Mouse (Mus musculus) left cerebral cortex, postnatal 4 days (tissue): ENCODE measurements around the gene Sept12. TPM values are rescaled to one million over a fixed set of nuclear protein-coding genes. Genes with fewer than 3 reads are reported as not detected.

Experiments used
- DNase-seq: peaks from one replicate; pipeline ENCODE4 v3.0.0-alpha.2; 2022
- intact Hi-C: fragments of 180-260 bp; cut with DNase I; formaldehyde crosslinking; loops from one replicate; pipeline ENCODE4 v1.15.1; 2025
- total RNA-seq, 2 experiments: library from RNA; stranded (reverse); gene quantifications; 2 replicates each; pipeline ENCODE4 v1.2.3; 2021

Gene Sept12
- total RNA-seq, 2 experiments from 2014 or later, result not detected

DNA sequence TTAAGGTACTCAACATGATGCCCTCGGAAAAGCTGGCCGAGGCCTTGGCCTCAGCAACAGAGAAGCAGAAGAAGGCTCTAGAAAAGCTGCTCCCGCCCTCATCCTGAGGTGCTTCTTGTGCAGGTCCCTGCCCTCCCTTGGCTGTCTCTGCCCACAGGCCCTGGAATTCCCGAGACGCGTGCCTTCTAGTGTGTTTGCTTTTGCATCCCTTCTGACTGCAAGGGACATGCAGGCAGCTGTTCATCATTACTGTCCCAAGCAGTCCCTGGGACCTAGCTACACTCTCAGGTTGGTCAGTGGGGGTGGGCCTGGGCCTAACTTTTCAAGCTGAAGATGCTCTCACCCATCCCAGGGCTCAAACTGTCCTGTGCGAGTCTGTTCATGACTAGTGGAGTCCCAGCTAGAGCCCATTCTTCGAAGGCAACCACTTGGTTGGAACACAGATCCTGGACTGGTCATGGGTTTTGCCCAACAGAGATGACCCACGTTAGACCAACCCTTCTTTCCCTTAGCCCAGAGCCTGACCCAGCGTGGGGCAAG lies 57.3 kb downstream of the Sept12 start:
- intact Hi-C loops, result no loop called here
- no peak for DNase-seq

DNA sequence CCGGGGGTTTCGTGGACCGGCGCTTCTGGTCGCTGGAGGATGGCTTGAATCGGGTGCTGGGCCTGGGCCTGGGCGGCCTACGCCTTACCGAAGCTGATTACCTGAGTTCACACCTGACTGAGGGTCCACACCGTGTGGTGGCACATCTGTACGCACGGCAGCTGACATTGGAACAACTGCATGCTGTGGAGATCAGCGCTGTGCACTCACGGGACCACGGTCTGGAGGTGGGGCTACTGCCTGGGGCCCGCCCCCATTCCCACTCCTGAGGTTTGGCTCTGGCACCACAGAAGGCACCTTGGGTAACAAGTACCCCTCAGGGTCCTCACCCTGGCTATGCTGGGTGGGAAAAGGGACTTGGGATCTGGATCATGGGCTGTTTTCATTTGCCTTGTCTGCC lies 58.2 kb downstream of the Sept12 start:
- intact Hi-C loops, result no loop called here
- peak; percentile 36 for DNase-seq

DNA sequence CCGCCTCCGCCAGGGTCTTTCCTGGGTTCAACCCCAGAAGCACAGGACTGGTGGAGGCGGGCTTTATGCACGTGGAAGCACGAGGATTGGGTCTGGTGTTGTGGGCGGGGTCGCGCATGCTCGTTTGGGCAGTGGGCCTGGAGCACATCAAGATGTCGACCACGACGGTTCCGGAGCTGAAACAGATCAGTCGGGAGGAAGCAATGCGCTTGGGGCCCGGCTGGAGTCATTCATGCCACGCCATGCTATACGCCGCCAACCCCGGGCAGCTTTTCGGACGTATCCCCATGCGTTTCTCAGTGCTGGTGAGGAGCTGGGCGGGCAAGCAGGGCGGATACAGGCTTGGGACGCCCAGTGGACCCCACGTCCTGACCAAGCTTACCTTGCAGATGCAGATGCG lies 58.7 kb downstream of the Sept12 start:
- DNase-seq, result peak; percentile 97
- intact Hi-C loops, result no loop called here

DNA sequence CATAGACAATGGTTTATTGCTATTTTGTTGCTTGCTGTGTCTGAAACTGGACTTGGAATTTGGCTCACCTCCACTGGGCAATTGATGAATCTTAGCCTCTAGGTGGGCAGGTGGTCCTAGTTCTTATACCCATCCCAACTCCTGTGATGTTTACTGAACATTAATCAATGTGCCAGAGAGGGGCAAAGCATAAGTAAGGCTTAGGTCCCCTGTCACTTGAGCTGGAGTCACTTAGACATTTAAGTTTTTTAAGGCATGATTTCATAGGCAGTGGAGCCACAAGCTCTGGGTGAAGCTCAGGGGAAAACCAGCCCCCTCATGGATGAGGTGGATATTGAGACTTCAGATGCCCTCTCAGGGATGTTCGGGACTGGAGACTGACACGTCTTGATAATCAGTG lies 59.2 kb downstream of the Sept12 start, which contains the start of gene Nudt16l1:
TSS of gene Nudt16l1 (plus strand) at position 301 of the 400 bp plus-strand sequence.
- intact Hi-C loops, result no loop called here
- DNase-seq, result no peak

DNA sequence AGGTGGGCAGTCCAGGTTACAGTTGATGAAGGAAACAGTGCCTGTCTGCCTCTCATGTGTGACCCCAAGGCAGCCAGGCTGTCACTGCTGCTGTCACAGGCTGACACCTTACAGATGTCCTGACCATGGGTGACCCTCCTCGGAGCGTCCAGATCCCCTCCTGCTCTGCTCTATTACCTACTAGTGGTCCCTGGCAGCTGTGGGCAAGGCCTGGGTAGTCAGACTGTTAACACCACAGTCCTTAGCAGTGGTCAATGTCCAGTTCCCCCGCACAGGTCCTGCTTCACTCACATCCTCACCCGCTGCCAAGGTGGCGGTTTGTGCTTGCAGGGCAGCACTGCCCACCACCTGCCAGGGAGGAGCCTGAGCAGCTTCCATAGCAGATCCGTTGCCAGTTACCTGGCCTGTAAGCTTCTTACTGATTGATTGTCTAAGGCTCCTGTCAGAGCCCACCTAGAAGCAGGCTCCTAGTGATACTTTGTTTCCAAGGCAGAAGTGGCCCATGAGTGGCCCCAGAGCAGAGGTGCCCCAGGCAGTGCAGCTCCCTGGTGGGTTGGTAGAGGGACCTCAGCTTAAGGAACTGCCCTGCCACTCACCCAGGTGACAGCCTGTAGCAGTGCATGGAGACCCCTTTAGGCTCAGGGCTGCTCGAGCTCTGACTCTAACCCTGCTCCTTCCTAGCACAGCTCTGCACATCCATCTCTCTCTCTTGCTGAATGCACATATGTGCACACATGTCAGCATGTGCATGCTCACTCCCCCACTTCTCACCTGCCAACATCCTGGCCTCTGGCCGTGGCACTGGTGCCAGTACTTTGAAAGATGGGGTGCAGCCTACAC lies 60.1 kb downstream of the Sept12 start:
- intact Hi-C loops, result no loop called here
- no peak for DNase-seq

Other genes with a start within 250 kb of the Sept12 start
- 10 to 100 TPM; 89.0 to 93.5 TPM for gene Cdip1, start 207.6 kb downstream of the Sept12 start, total RNA-seq
- not detected for gene 4930562C15Rik, start 162.4 kb downstream of the Sept12 start, total RNA-seq
- 10 to 100 TPM; 58.5 to 59.1 TPM for gene Ubald1, start 117.5 kb downstream of the Sept12 start, total RNA-seq
- gene Mgrn1, start 111.6 kb downstream of the Sept12 start, total RNA-seq, result 100 to 1,000 TPM; 152 to 163 TPM
- 10 to 100 TPM; 65.9 to 68.9 TPM for gene Nudt16l1, start 59.1 kb downstream of the Sept12 start, total RNA-seq
- gene Anks3, start 33.6 kb downstream of the Sept12 start, total RNA-seq, result 10 to 100 TPM; 60.2 to 63.0 TPM
- not detected for gene Smim22, start 9.4 kb upstream of the Sept12 start, total RNA-seq
- 10 to 100 TPM; 79.8 to 89.3 TPM for gene Rogdi, start 15.7 kb upstream of the Sept12 start, total RNA-seq
- gene Glyr1, start 52.0 kb upstream of the Sept12 start, total RNA-seq, result 100 to 1,000 TPM; 143 to 146 TPM
- 10 to 100 TPM; 30.4 to 33.1 TPM for gene Ubn1, start 52.2 kb upstream of the Sept12 start, total RNA-seq
- gene Ppl, start 134.6 kb upstream of the Sept12 start, total RNA-seq, result under 1 TPM; 0.18 to 0.26 TPM
- under 1 TPM; 0.10 to 0.18 TPM for gene Sec14l5, start 149.3 kb upstream of the Sept12 start, total RNA-seq
- gene Nagpa, start 206.2 kb upstream of the Sept12 start, total RNA-seq, result 1 to 10 TPM; 6.8 to 7.5 TPM
- gene AU021092, start 224.4 kb upstream of the Sept12 start, total RNA-seq, result 10 to 100 TPM; 10.2 to 11.3 TPM
- 10 to 100 TPM; 29.9 to 30.8 TPM for gene Alg1, start 235.8 kb upstream of the Sept12 start, total RNA-seq